Mouse (Mus musculus) brain, embryonic 14.5 days (tissue): ENCODE data around the gene D930020B18Rik. TPM values are rescaled to one million over a fixed set of nuclear protein-coding genes. Genes with fewer than 3 reads are reported as not detected.

Experiments used
- DNase-seq: peaks from one replicate; pipeline ENCODE4 v3.0.0-alpha.2; 2011; ENCODE audit warnings: low read depth
- CTCF ChIP-seq: fragments of 200-500 bp; IDR thresholded peaks from 2 replicates; pipeline ENCODE4 v1.5.1; 2012; ENCODE audit warnings: inconsistent platforms, mild to moderate bottlenecking, moderate library complexity, borderline replicate concordance; ENCODE audit not compliant: insufficient read depth, insufficient read length; ENCODE audit errors: extremely low read depth
- POLR2A ChIP-seq: fragments of 200-500 bp; IDR thresholded peaks from 2 replicates; pipeline ENCODE4 v1.6.1; 2012; ENCODE audit warnings: mild to moderate bottlenecking, inconsistent platforms, borderline replicate concordance; ENCODE audit not compliant: poor library complexity, insufficient read depth, insufficient read length, severe bottlenecking; ENCODE audit errors: extremely low read depth
- polyA plus RNA-seq: library from polyadenylated mRNA; depleted of rRNA; stranded (reverse); fragments of >200 nt; gene quantifications from 2 replicates; pipeline ENCODE4 v1.2.3, GENCODE M21; 2012

D930020B18Rik gene
- polyA plus RNA-seq, 1 experiment, result 0.14 TPM

DNA sequence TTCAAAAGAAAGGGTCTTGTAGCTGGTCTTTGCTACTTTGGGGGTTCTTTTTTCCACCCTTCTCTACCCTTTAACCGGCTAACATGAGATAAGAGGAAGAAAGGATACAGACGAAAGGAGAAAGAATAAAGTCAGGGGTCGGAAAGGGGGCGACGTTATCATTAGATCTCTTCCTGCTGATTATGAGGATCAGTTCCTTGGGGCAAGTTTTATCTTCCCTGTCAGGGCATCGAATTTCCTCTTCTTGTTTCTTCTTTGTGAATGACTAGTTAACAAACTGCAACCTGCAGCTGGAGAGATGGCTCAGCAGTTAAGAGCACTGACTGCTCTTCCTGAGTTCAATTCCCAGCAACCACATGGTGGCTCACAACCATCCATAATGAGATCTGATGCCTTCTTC, 4.9 kb downstream of the D930020B18Rik start:
- no peak for DNase-seq
- TF ChIP-seq CTCF (no peak), POLR2A (no peak)

DNA sequence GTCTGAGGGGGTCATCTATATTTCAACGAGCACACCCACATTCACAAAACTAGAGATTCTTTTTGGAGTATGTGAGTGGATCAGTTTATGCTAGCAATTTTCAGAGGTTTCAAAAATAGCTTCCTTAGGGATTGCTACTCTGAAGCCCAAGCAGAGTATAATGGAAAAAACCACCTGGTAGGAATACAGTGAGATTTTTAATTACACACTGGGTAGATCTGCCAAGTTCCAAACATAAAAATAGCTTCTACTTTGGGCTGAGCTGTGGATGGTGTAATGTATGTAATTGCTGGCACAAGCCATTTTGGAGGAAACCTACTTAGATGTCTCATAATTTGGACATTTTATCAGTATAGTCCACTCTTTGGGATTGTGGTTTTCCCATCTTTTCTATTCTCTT, 11.7 kb downstream of the D930020B18Rik start:
- peak; percentile 10 for DNase-seq
- no peak for TF ChIP-seq POLR2A
- TF ChIP-seq CTCF, result no peak

GRCm38 (mm10) chr10:121655907-121656306, 14.5 kb downstream of the D930020B18Rik start:
- peak; percentile 71 for DNase-seq
- no peak for TF ChIP-seq CTCF
- TF ChIP-seq POLR2A, result no peak

GRCm38 (mm10) chr10:121662711-121663110, 21.3 kb downstream of the D930020B18Rik start:
- TF ChIP-seq CTCF (no peak), POLR2A (no peak)

GRCm38 (mm10) chr10:121663599-121663998, 22.2 kb downstream of the D930020B18Rik start:
- DNase-seq, result peak; percentile 30

More at GRCm38 (mm10) chr10:121662711-121663110, 21.3 kb downstream of the D930020B18Rik start:
- DNase-seq, result no peak

GRCm38 (mm10) chr10:121665631-121666145, 24.3 kb downstream of the D930020B18Rik start:
- DNase-seq, result no peak
- TF ChIP-seq POLR2A (no peak), CTCF (no peak)

More at GRCm38 (mm10) chr10:121663599-121663998, 22.2 kb downstream of the D930020B18Rik start:
- TF ChIP-seq POLR2A, result no peak
- TF ChIP-seq CTCF, result no peak

- DNase-seq, result no peak
- no peak for TF ChIP-seq POLR2A
- no peak for TF ChIP-seq CTCF
Observed at GRCm38 (mm10) chr10:121669103-121669502, 27.7 kb downstream of the D930020B18Rik start.

DNA sequence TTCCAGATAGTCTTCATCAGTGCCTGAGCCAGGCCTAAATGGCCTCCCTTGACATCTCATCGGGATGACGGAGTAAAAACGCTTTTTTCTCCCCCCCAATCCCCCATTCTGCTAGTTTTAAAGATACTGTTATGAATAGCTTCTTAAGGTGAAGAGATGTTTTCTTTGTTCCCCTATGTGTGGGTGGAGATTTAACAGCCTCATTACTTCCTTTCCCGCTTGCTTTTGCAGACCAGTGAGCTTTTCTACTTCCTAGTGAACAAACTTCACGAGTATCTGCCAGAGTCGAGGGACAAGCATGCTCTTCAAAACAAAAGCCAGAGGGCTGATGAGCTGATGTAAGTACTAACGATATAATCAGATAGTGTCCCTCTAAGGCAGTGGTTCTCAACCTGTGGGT, 35.6 kb downstream of the D930020B18Rik start:
- no peak for DNase-seq
- no peak for TF ChIP-seq POLR2A
- no peak for TF ChIP-seq CTCF

GRCm38 (mm10) chr10:121680902-121681301, 39.5 kb downstream of the D930020B18Rik start:
- DNase-seq, result no peak
- TF ChIP-seq POLR2A (no peak), CTCF (no peak)

GRCm38 (mm10) chr10:121682539-121682938, 41.2 kb downstream of the D930020B18Rik start:
- TF ChIP-seq POLR2A (no peak), CTCF (no peak)
- no peak for DNase-seq

DNA sequence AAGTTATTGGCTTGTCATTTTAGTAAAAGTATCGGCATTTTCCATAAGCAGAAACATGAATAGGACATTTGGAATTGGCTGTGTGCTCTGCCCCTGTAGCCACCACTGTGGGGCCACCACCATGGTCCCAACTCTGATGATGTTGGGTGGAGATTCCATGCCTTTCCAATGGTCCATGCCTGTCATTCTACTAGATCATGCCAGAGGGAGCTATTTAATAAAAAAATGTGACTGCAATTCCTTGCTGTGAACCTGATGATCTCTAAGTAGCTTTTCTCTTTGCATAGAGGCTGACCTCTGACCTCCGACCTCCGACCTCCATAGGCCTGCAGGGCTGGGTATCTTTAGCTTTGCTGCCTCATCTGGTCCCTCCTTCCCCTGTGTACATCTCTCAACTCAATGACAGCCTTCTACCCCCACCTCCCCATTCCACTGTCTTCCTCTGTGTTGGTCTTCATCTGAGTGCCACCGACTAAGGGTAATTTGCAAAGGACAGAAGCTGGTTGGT, 44.8 kb downstream of the D930020B18Rik start:
- DNase-seq, result no peak
- TF ChIP-seq POLR2A (no peak), CTCF (0 out of 2 replicates have a peak, but pooled peaks have one; percentile 0)

DNA sequence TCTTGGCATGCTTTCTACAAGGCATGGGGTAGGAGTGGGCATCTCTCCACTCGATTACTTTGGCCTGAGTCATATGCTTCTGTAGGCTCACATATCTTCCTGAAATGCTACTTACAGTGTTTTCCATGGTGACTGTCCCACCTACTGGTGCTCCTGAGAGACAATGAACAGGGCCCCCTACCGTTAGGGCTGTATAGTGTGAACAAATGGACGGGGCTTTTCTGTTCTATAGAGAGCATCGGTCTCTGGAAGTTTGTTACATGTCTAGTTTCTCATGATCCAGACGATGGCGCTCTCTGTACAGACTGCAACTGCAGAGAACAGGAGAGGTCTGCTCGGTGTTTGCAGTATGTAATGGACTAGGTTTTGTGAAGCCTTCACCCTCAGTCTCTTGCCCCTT, 46.1 kb downstream of the D930020B18Rik start:
- no peak for TF ChIP-seq POLR2A
- TF ChIP-seq CTCF, result no peak
- DNase-seq, result no peak
